Mouse (Mus musculus): ENCODE results near the gene Tmem242.
A peak's percentile ranks its signal among the peaks of the same experiment; 100 is the strongest.

Gene Tmem242

DNA sequence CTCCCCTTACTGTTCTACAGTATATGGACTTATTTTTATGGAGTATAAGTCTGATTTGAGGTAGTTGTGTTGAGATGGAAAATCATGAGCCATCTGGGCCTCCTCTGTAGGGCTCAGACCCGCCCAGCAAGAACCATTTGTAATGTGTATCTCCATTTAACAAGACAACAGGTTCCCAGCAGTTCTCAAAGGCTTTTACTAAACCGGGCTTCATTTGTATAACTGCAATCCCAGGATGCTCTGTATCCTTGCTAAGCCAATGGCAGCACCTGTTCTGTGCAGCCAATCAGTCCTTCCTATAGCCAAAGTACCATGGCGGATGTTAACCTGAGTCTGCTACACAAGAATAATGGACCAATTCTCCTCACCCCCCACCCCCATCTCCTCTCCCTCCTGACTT, 23.5 kb downstream of the Tmem242 start:
- no peak for DNase-seq (ENCODE audit: low spot score in 2 of 2)

DNA sequence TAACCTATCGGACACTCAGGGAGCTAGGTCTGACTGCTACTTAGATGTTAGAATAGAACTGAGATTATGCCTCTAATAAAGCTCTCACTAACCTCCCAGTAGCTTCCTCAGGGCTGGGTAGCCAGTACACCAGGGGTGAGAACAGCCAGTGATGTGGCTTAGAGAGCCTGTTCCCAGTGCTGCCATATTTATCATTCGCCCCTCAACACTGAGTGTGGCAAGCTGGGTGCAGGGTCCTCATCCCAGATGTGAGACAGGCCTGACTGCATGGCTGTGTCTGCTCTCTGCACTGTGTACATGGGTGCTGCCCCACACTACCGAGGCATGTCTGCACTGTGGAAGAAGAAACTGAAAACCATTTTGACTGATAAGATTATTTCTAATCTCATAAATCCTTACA, 26.0 kb downstream of the Tmem242 start:
- DNase-seq (ENCODE audit: low spot score in 2 of 2), result no peak

DNA sequence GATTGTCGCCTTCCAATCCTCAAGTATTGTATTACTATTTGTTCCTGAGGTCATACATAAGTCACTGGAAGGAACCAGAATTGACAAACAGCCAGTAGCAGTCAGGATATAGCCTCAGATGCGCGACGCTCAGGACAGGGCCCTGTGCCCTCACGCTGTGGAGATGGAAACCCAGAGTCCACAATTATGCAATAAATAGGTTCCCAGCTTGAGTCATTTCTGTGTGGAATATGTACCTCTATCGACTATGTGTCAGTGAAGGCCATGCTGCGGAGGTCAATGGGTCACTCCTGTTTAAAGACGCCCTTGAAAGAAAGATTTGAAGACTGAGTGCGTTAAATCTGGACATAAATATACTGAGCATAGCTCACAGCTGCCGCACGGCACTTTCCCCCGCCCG, 26.7 kb downstream of the Tmem242 start:
- no peak for DNase-seq (ENCODE audit: low spot score in 2 of 2)

DNA sequence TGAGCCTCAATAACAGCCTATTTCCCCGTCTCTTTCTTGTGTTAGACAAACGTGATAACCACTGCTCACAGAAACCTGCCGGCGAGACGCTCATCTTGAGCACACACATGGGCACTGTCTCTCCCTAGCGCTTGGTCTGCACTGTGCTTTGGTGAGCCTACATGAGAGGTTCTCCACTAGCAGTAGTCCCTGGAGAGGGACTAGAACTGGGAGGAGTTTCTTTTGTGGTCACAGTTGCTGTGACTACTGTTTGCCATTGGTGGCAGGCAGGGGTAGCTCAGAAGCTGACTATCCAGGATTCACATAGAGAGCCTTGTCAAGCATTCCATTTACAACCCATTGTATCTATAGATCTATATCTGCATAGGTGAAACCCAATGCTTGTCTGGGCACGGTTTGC, 27.3 kb downstream of the Tmem242 start:
- DNase-seq (ENCODE audit: low spot score in 2 of 2), result no peak

DNA sequence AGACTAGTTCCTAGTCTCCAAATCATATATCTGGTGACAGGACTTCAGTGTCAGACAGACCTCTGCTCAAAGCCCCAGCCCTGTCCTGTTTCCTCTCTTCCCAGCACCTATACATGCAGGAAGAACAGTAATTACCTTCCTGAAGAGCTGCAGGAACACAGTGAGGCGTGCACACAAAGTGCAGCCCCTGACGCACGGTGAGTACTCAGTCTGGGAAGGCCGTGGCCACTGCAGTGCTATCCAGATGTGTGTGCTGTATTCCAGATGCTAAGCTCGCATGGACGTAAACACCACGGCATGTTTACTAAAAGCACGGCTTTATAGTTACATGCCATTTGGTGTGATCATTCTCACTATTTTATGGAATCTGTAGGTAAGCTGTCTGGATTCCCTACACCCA, 27.8 kb downstream of the Tmem242 start:
- DNase-seq (ENCODE audit: low spot score in 2 of 2), result no peak

DNA sequence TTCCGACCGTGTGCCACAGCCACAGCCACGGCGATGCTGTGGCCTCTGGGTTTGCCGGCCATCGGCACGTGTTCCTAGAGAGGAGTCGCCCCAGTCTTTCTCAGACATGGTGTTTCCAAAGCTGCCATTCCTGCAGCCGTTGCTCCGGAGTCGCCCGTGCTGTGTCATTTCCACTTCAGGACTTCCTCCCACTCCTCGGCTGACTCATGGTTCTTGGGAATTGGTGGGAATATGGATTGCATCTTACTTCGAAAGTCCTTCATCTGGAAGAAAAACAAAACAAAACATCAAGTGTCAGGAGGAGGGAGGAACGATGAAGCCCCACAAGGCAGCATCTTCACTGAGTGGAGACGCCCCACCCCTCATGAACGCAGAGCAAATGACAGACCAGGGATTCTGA, 28.9 kb downstream of the Tmem242 start:
- no peak for DNase-seq (ENCODE audit: low spot score in 2 of 2)

DNA sequence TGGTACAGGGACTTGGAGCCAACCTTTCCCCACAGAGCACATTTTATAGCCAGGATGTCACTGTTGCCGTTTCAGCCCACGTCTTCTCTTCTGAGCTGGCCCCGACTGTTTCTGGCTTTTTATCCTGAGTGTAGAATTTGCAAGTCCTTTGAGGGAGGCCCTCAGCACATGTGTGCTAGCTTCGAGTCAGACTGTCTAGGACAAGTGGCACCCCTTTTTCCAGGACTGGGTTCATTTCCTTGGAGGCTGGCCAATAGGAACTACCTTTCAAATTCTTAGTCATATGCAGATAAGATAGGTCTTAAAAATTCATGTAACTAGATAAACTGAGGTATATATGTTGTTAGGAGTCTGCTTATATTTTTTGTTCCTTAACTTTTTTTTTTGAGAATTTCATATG, 29.7 kb downstream of the Tmem242 start:
- DNase-seq (ENCODE audit: low spot score in 2 of 2), result no peak

DNA sequence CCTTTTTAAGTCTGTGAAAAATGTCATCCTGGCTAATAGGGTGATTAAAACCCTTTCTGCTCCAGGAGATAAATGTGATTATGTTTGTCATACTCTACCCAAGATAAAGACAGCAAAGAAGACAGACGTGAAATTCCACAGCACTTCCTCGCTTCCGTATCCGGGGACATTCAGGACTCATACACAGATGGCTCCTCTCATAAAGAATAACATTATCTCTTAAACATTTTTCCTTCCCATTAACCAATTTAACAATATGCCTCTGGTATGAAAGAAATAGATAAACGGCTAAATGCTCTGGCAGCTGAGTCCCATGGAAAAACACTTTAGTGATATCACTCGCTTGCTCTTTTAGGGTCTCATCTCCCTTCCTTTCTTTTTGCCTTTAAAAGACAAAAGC, 33.0 kb downstream of the Tmem242 start:
- DNase-seq (ENCODE audit: low spot score in 2 of 2), result no peak

DNA sequence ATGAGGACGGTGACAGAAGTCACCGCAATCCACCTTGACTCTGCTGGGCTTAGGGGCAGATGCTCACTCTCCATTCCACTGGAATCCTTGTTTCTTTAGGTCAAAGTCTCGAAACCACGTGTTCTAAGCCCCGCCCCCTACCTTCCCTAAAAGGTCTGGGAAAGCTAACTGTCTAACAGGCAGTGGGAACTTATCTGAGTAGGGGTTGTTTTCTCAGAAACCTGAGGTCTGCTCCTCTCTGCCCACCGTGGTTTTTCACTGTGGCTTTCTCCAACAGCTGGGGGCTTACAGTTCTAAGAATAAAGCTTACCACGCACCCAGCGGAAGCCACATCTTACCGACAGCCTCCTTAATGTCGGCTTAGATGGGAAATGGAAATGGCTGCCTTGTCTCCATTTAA, 33.5 kb downstream of the Tmem242 start:
- no peak for DNase-seq (ENCODE audit: low spot score in 2 of 2)

DNA sequence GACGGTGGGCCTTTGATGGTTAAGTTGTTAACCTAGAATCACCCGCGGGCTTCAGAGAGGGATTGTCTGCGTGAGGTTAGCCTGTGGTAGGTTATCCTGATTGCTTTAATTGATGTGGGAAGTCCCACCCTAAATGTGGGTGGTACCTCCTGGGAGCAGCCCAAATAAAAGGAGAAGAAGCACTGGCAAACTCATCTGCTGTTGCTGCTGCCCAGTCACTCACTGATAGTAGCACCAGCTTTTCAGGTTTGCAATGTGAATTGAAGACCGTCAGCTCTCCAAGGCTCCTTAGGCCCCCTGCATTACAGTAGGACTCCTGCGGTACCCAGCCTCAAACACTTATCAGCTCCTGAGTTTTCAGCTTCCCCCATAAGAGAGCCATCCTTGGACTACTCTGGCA, 36.2 kb downstream of the Tmem242 start:
- no peak for DNase-seq (ENCODE audit: low spot score in 2 of 2)

DNA sequence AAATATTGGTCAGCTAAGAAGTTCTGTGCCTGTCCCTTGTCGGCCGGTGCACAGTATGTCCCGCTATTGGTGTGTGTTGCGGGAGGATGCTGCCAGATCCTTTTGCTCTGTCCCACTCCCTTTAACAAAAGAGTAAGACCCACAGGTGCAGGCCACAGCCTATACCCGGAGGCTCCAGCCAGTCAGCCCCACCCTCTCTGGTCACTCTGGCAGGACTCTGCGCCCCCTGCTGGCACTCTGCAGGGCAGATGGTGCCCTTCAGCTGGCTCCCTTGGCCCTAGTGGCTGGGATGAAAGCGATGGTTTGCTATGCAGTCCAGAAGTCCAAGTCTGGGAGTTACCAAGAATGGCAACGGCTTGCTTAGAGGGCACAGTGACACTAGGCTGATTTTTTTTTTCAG, 37.4 kb downstream of the Tmem242 start:
- peak in 1 of 2 experiments; percentile 63 for DNase-seq (ENCODE audit: low spot score in 2 of 2)

DNA sequence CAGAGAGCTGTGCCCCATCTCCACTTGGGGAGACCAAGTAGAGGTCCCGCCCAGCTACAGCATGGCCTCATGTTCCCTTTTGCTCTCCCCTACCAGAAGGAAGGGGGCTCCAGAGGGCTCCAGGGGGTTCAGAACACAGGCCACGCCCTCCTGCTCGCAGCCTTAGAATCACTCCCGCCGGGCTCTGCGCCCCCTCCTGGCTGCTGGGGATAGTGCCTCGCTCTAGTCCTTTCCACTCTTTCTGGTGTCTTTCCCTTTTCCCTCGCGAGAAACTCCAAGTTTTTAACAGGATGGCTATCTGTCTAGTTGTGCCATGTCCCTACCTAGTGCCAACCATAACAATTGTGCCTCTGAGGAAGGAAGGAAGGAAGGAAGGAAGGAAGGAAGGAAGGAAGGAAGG, 38.0 kb downstream of the Tmem242 start:
- peak in 1 of 2 experiments; percentile 61 for DNase-seq (ENCODE audit: low spot score in 2 of 2)

DNA sequence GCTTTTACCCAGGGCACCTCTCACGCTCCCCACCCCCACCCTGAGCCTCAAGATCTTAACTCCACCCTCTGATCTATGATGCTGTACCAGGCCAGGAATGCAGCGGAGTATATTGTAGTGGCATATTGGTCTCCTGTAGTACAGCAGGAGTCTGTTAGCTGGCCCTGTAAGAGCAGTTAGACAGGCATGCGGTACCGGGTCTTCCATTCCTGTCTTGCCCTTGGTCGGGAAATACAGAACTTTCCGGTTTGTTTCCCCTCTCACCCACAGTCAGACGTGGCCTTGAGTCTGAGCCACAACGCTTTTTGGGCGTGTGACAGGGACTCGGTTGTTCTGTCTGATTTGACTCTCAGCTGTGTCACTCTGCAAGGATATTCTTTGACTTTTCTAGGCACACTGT, 38.8 kb downstream of the Tmem242 start:
- DNase-seq (ENCODE audit: low spot score in 2 of 2), result no peak

DNA sequence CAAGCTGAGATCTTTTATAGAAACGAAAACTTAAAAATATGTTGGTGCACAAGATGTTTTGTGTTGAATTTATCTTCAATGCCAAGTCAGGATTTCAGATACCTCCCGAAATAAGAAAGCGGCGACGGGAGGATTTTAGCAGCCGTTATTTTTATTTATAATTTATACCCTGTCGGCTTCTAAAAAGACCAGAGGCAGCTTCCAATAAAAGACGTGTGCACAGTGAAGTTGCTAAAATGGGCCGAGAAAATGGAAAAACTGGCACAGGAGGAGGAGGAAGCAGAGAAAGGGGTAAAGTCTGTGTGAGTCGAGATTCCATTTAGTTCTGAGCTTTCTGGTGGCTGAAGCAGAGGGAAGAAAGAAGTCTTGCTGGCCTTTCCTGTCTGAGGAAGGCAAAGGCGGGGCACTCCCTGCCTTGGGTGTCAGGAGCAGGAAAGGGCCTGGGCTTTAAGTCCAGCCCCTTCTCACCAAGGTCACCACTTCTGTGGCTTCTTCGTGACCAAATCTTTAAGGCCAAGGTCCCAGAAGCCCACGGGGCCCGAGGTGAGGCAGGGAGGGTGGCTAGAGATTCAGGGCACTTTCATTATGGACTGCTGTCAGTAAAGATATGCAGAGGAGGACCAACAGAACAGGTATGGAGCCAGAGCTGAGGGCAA, 39.5 kb downstream of the Tmem242 start:
- no peak for DNase-seq (ENCODE audit: low spot score in 2 of 2)

DNA sequence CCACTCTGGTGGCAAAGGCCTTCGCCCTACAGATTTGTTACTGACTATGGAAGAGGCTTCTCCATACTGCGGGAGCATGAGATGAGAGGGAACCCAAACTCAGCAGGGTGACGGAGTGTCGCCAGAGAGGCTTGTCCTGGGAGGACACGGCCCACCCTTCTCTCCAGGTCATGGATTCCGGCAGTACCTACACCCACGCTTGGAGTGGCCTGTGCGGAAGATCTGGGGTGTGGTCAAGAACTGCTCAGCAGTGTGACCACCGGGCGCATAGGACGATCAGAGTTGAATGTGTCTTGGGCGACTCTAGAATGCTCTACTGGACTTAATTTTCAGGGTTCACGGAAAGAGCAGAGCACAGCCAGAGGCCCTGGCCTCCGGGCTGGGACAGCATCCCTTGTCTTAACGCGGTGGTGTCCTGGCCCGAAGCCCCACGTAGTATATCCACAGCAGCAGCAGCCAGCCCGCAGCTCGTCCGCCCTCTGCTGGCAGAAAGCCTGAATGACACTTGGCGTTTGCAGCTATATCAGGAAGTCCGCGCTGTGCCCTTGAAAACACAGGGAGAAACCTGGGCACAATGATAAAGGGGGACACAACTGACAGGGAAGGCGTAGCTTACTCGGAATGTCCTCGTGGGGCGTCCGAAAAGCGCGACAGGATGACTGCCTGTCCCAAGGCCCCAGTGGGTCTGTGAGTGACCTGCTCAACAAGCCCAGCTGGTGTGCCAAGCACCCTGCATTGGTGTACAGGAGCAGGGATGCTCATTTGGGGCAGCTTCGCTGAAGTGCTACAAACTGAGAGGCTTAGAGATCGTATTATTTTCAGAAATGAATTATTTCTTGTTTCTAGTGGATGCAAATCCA, 42.7 kb downstream of the Tmem242 start:
- peak in 1 of 2 experiments; percentile 85 for DNase-seq (ENCODE audit: low spot score in 2 of 2)

DNA sequence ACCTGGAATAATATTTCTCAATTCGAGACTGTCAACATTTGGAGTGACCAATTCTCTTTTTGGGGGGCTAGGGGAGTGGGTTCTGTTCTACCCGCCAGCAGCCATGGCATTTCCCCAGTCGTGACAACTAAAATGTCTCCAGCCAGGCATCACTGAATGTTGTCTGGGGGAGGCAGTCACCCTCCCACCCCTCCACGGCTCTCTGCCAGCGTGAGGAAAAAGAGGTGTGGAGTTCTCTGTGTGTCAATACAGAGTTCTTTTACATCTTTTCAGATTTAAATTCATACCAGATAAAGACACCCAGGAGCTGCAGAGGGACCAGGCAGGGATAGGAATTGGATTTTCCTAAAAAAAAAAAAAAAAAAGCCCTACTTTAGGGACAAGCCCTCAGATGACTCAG, 43.8 kb downstream of the Tmem242 start:
- DNase-seq (ENCODE audit: low spot score in 2 of 2), result no peak

DNA sequence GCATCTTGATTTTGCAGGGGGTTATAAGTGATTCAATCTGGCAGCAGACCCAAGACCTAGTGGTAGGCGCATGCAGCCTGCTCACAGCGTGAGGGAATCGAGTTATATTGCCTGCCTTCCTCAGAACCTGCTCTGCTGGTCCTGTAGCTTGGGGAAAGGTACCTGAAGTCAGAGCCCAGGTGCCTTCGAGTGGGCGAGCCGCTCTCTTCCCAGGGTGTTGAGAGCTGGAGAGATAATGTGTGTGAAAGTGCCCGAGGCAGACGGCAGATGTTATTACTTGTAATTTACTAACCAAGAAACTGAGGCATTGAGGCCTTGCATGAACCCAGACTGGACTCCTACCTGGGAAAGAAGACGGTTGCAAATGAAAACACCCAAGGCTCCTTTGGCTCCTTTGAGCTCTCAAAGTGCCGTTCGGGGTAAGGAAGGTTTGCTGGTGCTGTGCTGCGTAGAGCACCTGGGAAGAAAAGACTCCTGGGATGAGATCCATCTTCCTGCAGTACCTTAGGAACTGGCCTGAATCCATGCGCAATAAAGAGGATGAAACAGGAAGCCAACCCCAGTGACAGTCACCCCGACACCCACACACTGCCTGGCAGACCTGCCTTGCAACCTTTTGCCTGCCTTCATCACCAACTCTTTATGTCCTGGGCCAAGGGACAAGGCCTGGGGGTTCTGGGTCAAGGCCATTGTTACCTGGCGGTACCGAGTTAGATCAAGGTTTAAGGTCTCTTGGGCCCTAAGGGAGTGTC, 44.4 kb downstream of the Tmem242 start:
- no peak for DNase-seq (ENCODE audit: low spot score in 2 of 2)

DNA sequence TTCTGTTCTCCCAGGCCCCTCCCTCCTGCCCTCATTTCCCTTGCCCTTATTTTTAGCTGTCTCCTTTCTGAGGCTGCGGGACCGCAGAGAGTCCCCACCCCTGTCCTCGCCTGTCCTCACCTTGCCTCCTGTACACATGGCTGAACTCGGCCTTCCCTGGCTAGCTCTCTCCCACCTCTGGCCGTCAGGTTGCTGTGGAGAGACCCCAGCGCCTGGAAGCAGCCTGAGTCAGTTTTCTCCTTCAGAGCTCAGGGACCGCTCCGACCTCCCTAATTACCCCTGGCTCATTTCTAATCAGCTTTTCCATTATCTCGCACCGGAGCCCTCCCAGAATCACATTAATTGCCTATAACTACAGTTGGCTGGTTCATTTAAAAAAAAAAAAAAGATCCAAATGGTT, 49.4 kb downstream of the Tmem242 start:
- DNase-seq (ENCODE audit: low spot score in 2 of 2), result no peak

DNA sequence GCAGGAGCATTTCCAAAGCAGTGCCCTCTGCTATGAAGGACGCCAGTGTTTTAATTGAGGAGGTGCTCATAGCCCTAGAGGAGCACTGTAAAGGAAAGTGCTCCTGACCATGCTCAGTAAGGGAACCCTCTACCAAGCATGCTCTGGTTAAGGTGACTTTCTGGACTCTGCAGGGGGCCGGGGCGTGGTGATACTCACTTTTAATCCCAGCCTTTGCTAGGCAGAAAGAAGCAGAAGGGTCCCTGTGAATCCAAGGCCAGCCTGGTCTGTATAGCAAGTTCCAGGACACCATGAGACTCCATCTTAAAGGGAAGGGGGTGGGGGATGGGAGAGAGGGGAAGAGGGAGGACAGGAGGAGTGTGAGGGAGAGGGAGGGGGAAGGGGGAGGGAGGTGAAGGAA, 51.7 kb downstream of the Tmem242 start:
- no peak for DNase-seq (ENCODE audit: low spot score in 2 of 2)

DNA sequence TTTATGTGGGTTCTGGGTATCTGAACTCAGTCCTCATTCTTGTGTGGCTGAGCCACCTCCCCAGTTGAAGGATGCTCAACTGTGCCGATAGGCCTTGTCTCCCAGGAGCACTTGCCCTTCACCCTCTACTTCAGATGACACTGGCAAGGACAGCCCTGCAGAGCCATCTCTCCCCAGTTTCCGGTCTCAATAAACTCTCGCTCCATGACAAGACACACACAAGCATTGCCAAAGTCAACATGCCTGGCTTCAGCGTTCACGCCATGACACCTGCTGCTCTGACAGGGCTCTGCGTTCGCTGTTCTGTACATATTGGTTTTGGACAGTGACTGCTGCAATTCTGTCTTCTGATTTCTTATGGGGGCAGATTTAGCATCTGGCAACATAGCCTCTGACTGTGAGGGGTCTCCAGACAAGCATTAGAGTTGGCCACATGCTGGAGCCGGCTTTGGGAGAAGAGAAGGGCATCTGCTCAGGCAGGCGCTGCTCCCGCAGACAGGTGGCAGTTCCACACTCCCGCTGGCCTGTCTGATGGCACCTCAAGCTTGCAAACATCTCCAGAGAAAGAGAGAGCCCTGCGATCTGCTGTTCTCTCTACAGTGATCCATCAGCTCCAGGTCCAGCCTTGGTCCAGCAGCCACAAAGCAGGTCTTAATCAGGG, 53.0 kb downstream of the Tmem242 start:
- DNase-seq (ENCODE audit: low spot score in 2 of 2), result no peak

DNA sequence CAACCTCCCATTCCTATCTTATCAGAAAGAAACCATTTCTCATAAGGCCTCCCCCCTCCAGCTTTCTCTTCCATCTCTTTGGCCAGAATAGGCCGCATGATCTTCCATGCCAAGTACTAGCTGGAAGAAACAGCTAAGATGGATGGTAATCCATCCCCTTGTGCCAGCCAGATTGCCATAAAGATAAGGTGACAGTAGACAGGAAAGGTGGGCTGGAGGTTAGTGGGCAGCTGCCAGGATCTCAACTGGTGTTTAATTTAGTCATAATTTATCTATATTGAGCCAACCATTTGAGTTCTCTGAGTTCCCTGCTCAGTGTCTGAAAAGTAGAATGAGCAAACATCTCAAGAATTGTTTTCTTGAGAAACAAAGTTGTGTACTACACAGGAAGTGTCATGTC, 54.4 kb downstream of the Tmem242 start:
- DNase-seq (ENCODE audit: low spot score in 2 of 2), result no peak

DNA sequence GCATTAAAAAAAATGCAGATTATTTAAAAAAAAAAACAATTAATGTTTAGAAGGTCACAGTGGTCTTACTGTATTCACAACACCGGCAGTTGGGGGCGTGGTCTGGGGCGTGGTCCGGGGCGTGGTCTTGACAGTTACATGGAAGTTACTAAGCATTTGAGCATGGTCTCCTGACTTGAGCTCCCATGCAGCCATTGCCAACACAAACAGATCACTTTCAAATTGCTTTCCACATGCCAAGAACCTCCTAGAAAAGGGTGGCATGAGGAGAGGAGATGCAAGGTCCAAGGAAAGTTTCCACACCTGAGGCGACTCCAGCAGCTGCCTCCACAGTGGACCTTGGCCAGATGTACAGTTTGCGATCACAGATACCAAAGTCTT, 62.1 kb downstream of the Tmem242 start:
- no peak for DNase-seq (ENCODE audit: low spot score in 2 of 2)
